Mouse (Mus musculus) kidney, embryonic 14.5 days (tissue): Measurements from ENCODE around the gene Gm43518. TPM values are rescaled to one million over a fixed set of nuclear protein-coding genes. Genes with fewer than 3 reads are reported as not detected.

Experiments
- ATAC-seq: fragments of 200-750 bp; cut with Nextera tagmentation; 2 replicates; pipeline ENCODE4 v1.8.0; 2017; ENCODE audit warnings: moderate number of reproducible peaks, mild to moderate bottlenecking, moderate TSS enrichment, moderate library complexity; ENCODE audit not compliant: low FRiP score, low TSS enrichment
- H3K27ac ChIP-seq: fragments of 300-500 bp; sonication (generic); 2 replicates; pipeline ENCODE4 v1.5.1; 2014; ENCODE audit warnings: low read depth, mild to moderate bottlenecking, low read length, moderate library complexity, mixed read lengths
- H3K27me3 ChIP-seq: fragments of 300-500 bp; sonication (generic); 2 replicates; pipeline ENCODE4 v1.6.1; 2014; ENCODE audit warnings: mild to moderate bottlenecking, low read length; ENCODE audit not compliant: control insufficient read depth, insufficient read depth
- H3K36me3 ChIP-seq: fragments of 300-500 bp; sonication (generic); 2 replicates; pipeline ENCODE4 v1.6.1; 2014; ENCODE audit warnings: low read length, mixed read lengths; ENCODE audit not compliant: control insufficient read depth, insufficient read depth
- H3K4me1 ChIP-seq: fragments of 300-500 bp; sonication (generic); 2 replicates; pipeline ENCODE4 v1.6.1; 2014; ENCODE audit warnings: low read length, mixed read lengths; ENCODE audit not compliant: control insufficient read depth, insufficient read depth
- H3K4me2 ChIP-seq: fragments of 300-500 bp; sonication (generic); replicated peaks from 2 replicates; pipeline ENCODE4 v1.6.1; 2014; ENCODE audit warnings: low read depth, mild to moderate bottlenecking, low read length
- H3K4me3 ChIP-seq: fragments of 300-500 bp; sonication (generic); 2 replicates; pipeline ENCODE4 v1.5.1; 2014; ENCODE audit warnings: mild to moderate bottlenecking, low read length
- H3K9ac ChIP-seq: fragments of 300-500 bp; sonication (generic); 2 replicates; pipeline ENCODE4 v1.6.1; 2014; ENCODE audit warnings: low read depth, mild to moderate bottlenecking, low read length, moderate library complexity
- H3K9me3 ChIP-seq: fragments of 300-500 bp; sonication (generic); 2 replicates; pipeline ENCODE4 v1.6.1; 2016; ENCODE audit warnings: low read length; ENCODE audit not compliant: control insufficient read depth
- WGBS: fragments of 180-500 bp; shearing (Covaris S2); extraction: QIAGEN DNeasy Blood & Tissue Kit; methylation state at CpG from one replicate; pipeline ENCODE4 v1.1.7; 2014; 5-methylcytosine and 5-hydroxymethylcytosine counted together
- polyA plus RNA-seq: library from polyadenylated mRNA; unstranded; fragments of >200 nt; fragmentation: Nextera tagmentation; extraction: Ambion mirVana; gene quantifications from 2 replicates; pipeline ENCODE4 v1.2.1, GENCODE M21; 2014

Gm43518 gene
- polyA plus RNA-seq, 1 experiment from 2014 or later, result 3.8 TPM

GRCm38 (mm10) chr5:123987511-123987910, 60.3 kb downstream of the Gm43518 start:
- H3K4me1 ChIP-seq, result peaks cover 24% of the 10 kb centered on the region
- ATAC-seq, result no peak
- no peak overlapping the region for H3K4me2 ChIP-seq
- no peak overlapping the region for H3K4me3 ChIP-seq
- peak overlapping the region; percentile 31 for H3K27ac ChIP-seq
- H3K36me3 ChIP-seq, result peaks cover 8% of the 10 kb centered on the region; the same call in 1 of the 2 replicates
- no peak overlapping the region for H3K9ac ChIP-seq
- WGBS, result 73% methylated on average over 4 of the region's 4 CpGs
- H3K27me3 ChIP-seq, result no peaks in the 10 kb centered on the region
- no peaks in the 10 kb centered on the region for H3K9me3 ChIP-seq

Other genes starting within 250 kb of the Gm43518 start
- gene Clip1, start 242.8 kb upstream of the Gm43518 start, polyA plus RNA-seq, result 20.7 and 32.6 TPM in 2 replicates
- gene Zcchc8, start 206.3 kb upstream of the Gm43518 start, polyA plus RNA-seq, result 75.3 and 101 TPM in 2 replicates
- 128 and 153 TPM in 2 replicates for gene Rsrc2, start 178.0 kb upstream of the Gm43518 start, polyA plus RNA-seq
- gene Kntc1, start 177.7 kb upstream of the Gm43518 start, polyA plus RNA-seq, result 33.7 and 35.9 TPM in 2 replicates
- not detected in 2 replicates for gene Hcar2, start 61.9 kb upstream of the Gm43518 start, polyA plus RNA-seq
- gene Hcar1, start 47.4 kb upstream of the Gm43518 start, polyA plus RNA-seq, result 1.0 and 1.4 TPM in 2 replicates
- 135 and 171 TPM in 2 replicates for gene Denr, start 20.2 kb upstream of the Gm43518 start, polyA plus RNA-seq
- gene Ccdc62, start 3.3 kb downstream of the Gm43518 start, polyA plus RNA-seq, result 6.2 and 7.3 TPM in 2 replicates
- 11.0 and 13.0 TPM in 2 replicates for gene Hip1r, start 46.2 kb downstream of the Gm43518 start, polyA plus RNA-seq
- gene Vps37b, start 104.9 kb downstream of the Gm43518 start, polyA plus RNA-seq, result 20.2 and 27.6 TPM in 2 replicates
- gene Abcb9, start 168.4 kb downstream of the Gm43518 start, polyA plus RNA-seq, result 0.44 and 0.97 TPM in 2 replicates
- 12.2 and 15.3 TPM in 2 replicates for gene Ogfod2, start 184.9 kb downstream of the Gm43518 start, polyA plus RNA-seq
- 105 and 114 TPM in 2 replicates for gene Arl6ip4, start 188.7 kb downstream of the Gm43518 start, polyA plus RNA-seq